Mouse (Mus musculus) hindbrain, embryonic 10.5 days (tissue): Measurements from ENCODE around the gene Lrrfip1. TPM values are rescaled to one million over a fixed set of nuclear protein-coding genes. Genes with fewer than 3 reads are reported as not detected.
A peak's percentile ranks its signal among the peaks of the same experiment; 100 is the strongest.

ENCODE experiments used
- DNase-seq: peaks from one replicate; pipeline ENCODE4 v3.0.0-alpha.2; 2017; ENCODE audit warnings: low spot score
- H3K27ac ChIP-seq: fragments of 300-500 bp; sonication (generic); 2 replicates; pipeline ENCODE4 v1.5.1; 2016; ENCODE audit warnings: mild to moderate bottlenecking, moderate library complexity
- H3K27me3 ChIP-seq: fragments of 300-500 bp; sonication (generic); 2 replicates; pipeline ENCODE4 v1.6.1; 2016; ENCODE audit warnings: mild to moderate bottlenecking; ENCODE audit not compliant: poor library complexity, insufficient read depth, severe bottlenecking
- H3K36me3 ChIP-seq: fragments of 300-500 bp; sonication (generic); 2 replicates; pipeline ENCODE4 v1.6.1; 2016; ENCODE audit warnings: mild to moderate bottlenecking, moderate library complexity
- H3K4me1 ChIP-seq: fragments of 300-500 bp; sonication (generic); replicated peaks from 2 replicates; pipeline ENCODE4 v1.6.1; 2016; ENCODE audit warnings: mild to moderate bottlenecking
- H3K4me3 ChIP-seq: fragments of 300-500 bp; sonication (generic); 2 replicates; pipeline ENCODE4 v1.5.1; 2016; ENCODE audit warnings: mild to moderate bottlenecking, moderate library complexity
- H3K9me3 ChIP-seq: fragments of 300-500 bp; sonication (generic); 2 replicates; pipeline ENCODE4 v1.6.1; 2016; ENCODE audit warnings: mild to moderate bottlenecking, moderate library complexity
- WGBS: fragments of 180-500 bp; shearing (Covaris S2); methylation state at CpG from one replicate; pipeline ENCODE4 v1.1.7; 2016; 5-methylcytosine and 5-hydroxymethylcytosine counted together
- polyA plus RNA-seq: library from polyadenylated mRNA; unstranded; fragments of >200 nt; fragmentation: Nextera tagmentation; extraction: Ambion mirVana; gene quantifications from 2 replicates; pipeline ENCODE4 v1.2.1, GENCODE M21; 2016

Lrrfip1 gene
- polyA plus RNA-seq, 1 experiment from 2014 or later: 18.3 TPM

- Histone ChIP-seq H3K9me3 (no peaks in the 10 kb centered on the region), H3K27me3 (no peaks in the 10 kb centered on the region), H3K27ac (no peak overlapping the region), H3K36me3 (no peaks in the 10 kb centered on the region), H3K4me3 (no peak overlapping the region), H3K4me1 (peaks cover 23% of the 10 kb centered on the region)
- WGBS: 83% methylated on average over 2 of the region's 2 CpGs
- DNase-seq: no peak
Observed at GRCm38 (mm10) chr1:91066599-91066998, 68.1 kb downstream of the Lrrfip1 start.

- DNase-seq: no peak
- 86% methylated on average over 6 of the region's 6 CpGs for WGBS
- no peak overlapping the region for H3K27ac ChIP-seq
- H3K9me3 ChIP-seq: no peaks in the 10 kb centered on the region
- no peaks in the 10 kb centered on the region for H3K36me3 ChIP-seq
- H3K4me1 ChIP-seq: peaks cover 14% of the 10 kb centered on the region
- H3K27me3 ChIP-seq: no peaks in the 10 kb centered on the region
- H3K4me3 ChIP-seq: no peak overlapping the region
Observed at GRCm38 (mm10) chr1:91067716-91068115, 69.2 kb downstream of the Lrrfip1 start.

- no peak for DNase-seq
- 84% methylated on average over 6 of the region's 6 CpGs for WGBS
- peaks cover 9% of the 10 kb centered on the region; the same call in 1 of the 2 replicates for H3K4me1 ChIP-seq
- H3K4me3 ChIP-seq: no peak overlapping the region
- H3K27me3 ChIP-seq: no peaks in the 10 kb centered on the region
- no peak overlapping the region for H3K27ac ChIP-seq
- H3K9me3 ChIP-seq: no peaks in the 10 kb centered on the region
- H3K36me3 ChIP-seq: no peaks in the 10 kb centered on the region
Observed at GRCm38 (mm10) chr1:91069575-91069974, 71.0 kb downstream of the Lrrfip1 start.

- H3K4me3 ChIP-seq: no peak overlapping the region
- no peak overlapping the region for H3K27ac ChIP-seq
- H3K36me3 ChIP-seq: no peaks in the 10 kb centered on the region
- H3K4me1 ChIP-seq: peaks cover 9% of the 10 kb centered on the region; the same call in 1 of the 2 replicates
- no peaks in the 10 kb centered on the region for H3K27me3 ChIP-seq
- DNase-seq: no peak
- WGBS: 93% methylated on average over 8 of the region's 8 CpGs
- no peaks in the 10 kb centered on the region for H3K9me3 ChIP-seq
Observed at GRCm38 (mm10) chr1:91070547-91070946, 72.0 kb downstream of the Lrrfip1 start.

GRCm38 (mm10) chr1:91071671-91072290 lies 73.2 kb downstream of the Lrrfip1 start:
- 85% methylated on average over 10 of the region's 10 CpGs for WGBS
- Histone ChIP-seq H3K36me3 (no peaks in the 10 kb centered on the region), H3K4me1 (peaks cover 15% of the 10 kb centered on the region), H3K9me3 (no peaks in the 10 kb centered on the region), H3K4me3 (no peak overlapping the region), H3K27me3 (no peaks in the 10 kb centered on the region), H3K27ac (no peak overlapping the region)
- no peak for DNase-seq

- WGBS: 54% methylated on average over 8 of the region's 8 CpGs
- no peak for DNase-seq
Observed at GRCm38 (mm10) chr1:91076946-91077345, 78.4 kb downstream of the Lrrfip1 start.

GRCm38 (mm10) chr1:91077456-91077855 lies 78.9 kb downstream of the Lrrfip1 start:
- H3K9me3 ChIP-seq: no peaks in the 10 kb centered on the region
- peaks cover 21% of the 10 kb centered on the region for H3K4me1 ChIP-seq
- no peak for DNase-seq
- H3K36me3 ChIP-seq: no peaks in the 10 kb centered on the region
- H3K27me3 ChIP-seq: no peaks in the 10 kb centered on the region
- no peak overlapping the region for H3K4me3 ChIP-seq
- 88% methylated on average over 9 of the region's 9 CpGs for WGBS
- peak overlapping the region; percentile 71 for H3K27ac ChIP-seq

More at GRCm38 (mm10) chr1:91076946-91077345, 78.4 kb downstream of the Lrrfip1 start:
- Histone ChIP-seq H3K36me3 (no peaks in the 10 kb centered on the region), H3K4me1 (peaks cover 21% of the 10 kb centered on the region), H3K27ac (peak overlapping the region; percentile 71), H3K27me3 (no peaks in the 10 kb centered on the region), H3K4me3 (no peak overlapping the region), H3K9me3 (no peaks in the 10 kb centered on the region)

GRCm38 (mm10) chr1:91077980-91078379 lies 79.4 kb downstream of the Lrrfip1 start:
- H3K4me1 ChIP-seq: peaks cover 23% of the 10 kb centered on the region
- no peak overlapping the region for H3K27ac ChIP-seq
- H3K9me3 ChIP-seq: no peaks in the 10 kb centered on the region
- no peaks in the 10 kb centered on the region for H3K36me3 ChIP-seq
- no peak for DNase-seq
- no peaks in the 10 kb centered on the region for H3K27me3 ChIP-seq
- no peak overlapping the region for H3K4me3 ChIP-seq
- whole genome bisulfite sequencing: 90% methylated on average over 8 of the region's 8 CpGs

- H3K27ac ChIP-seq: peak overlapping the region; percentile 35; the same call in 1 of the 2 replicates
- no peak for DNase-seq
- H3K27me3 ChIP-seq: no peaks in the 10 kb centered on the region
- no peaks in the 10 kb centered on the region for H3K36me3 ChIP-seq
- H3K4me1 ChIP-seq: peaks cover 29% of the 10 kb centered on the region
- no peak overlapping the region for H3K4me3 ChIP-seq
- WGBS: 94% methylated on average over 10 of the region's 10 CpGs
- H3K9me3 ChIP-seq: no peaks in the 10 kb centered on the region
Observed at GRCm38 (mm10) chr1:91079740-91080422, 81.3 kb downstream of the Lrrfip1 start.

- 83% methylated on average over 7 of the region's 7 CpGs for WGBS
- Histone ChIP-seq H3K27ac (no peak overlapping the region; the same call in 1 of the 2 replicates), H3K4me1 (peaks cover 29% of the 10 kb centered on the region), H3K36me3 (no peaks in the 10 kb centered on the region), H3K4me3 (no peak overlapping the region), H3K9me3 (no peaks in the 10 kb centered on the region), H3K27me3 (no peaks in the 10 kb centered on the region)
- no peak for DNase-seq
Observed at GRCm38 (mm10) chr1:91080423-91080749, 81.8 kb downstream of the Lrrfip1 start.

GRCm38 (mm10) chr1:91084374-91084773 lies 85.8 kb downstream of the Lrrfip1 start:
- Histone ChIP-seq H3K4me1 (peaks cover 29% of the 10 kb centered on the region), H3K4me3 (no peak overlapping the region), H3K9me3 (no peaks in the 10 kb centered on the region), H3K27ac (no peak overlapping the region), H3K27me3 (no peaks in the 10 kb centered on the region), H3K36me3 (no peaks in the 10 kb centered on the region)
- no peak for DNase-seq
- 92% methylated on average over 8 of the region's 8 CpGs for WGBS

- Histone ChIP-seq H3K4me1 (peaks cover 29% of the 10 kb centered on the region), H3K4me3 (no peak overlapping the region), H3K9me3 (no peaks in the 10 kb centered on the region), H3K27ac (no peak overlapping the region), H3K27me3 (no peaks in the 10 kb centered on the region), H3K36me3 (no peaks in the 10 kb centered on the region)
- WGBS: 82% methylated on average over 10 of the region's 10 CpGs
- no peak for DNase-seq
Observed at GRCm38 (mm10) chr1:91085009-91085408, 86.5 kb downstream of the Lrrfip1 start.

- H3K36me3 ChIP-seq: no peaks in the 10 kb centered on the region
- DNase-seq: no peak
- H3K27me3 ChIP-seq: no peaks in the 10 kb centered on the region
- 54% methylated on average over 2 of the region's 2 CpGs for WGBS
- peak overlapping the region; percentile 63; the same call in 1 of the 2 replicates for H3K27ac ChIP-seq
- no peak overlapping the region for H3K4me3 ChIP-seq
- peaks cover 26% of the 10 kb centered on the region for H3K4me1 ChIP-seq
- H3K9me3 ChIP-seq: no peaks in the 10 kb centered on the region
Observed at GRCm38 (mm10) chr1:91085686-91086085, 87.1 kb downstream of the Lrrfip1 start.
